Mouse (Mus musculus): ENCODE measurements around the gene Slc23a4. TPM values are rescaled to one million over a fixed set of nuclear protein-coding genes. Genes with fewer than 3 reads are reported as not detected.
A peak's percentile ranks its signal among the peaks of the same experiment; 100 is the strongest.

Slc23a4 gene
- polyA plus RNA-seq, 1 experiment from 2014 or later, result 0.20 TPM

- Histone ChIP-seq H3K27ac (replicated peaks) (no peak overlapping the region), H3K36me3 (replicated peaks) (no peaks in the 10 kb centered on the region), H3K4me3 (no peak overlapping the region), H3K27me3 (replicated peaks; ENCODE audit: low read depth, poor library complexity, severe bottlenecking) (no peaks in the 10 kb centered on the region), H3K9me3 (no peaks in the 10 kb centered on the region), H3K4me1 (no peaks in the 10 kb centered on the region)
- 93% methylated on average over 8 of the region's 8 CpGs for WGBS
- DNase-seq (ENCODE audit: low spot score), result no peak
Observed at GRCm38 (mm10) chr6:34927594-34927993, 60.6 kb downstream of the Slc23a4 start.

GRCm38 (mm10) chr6:34927156-34927555, 61.0 kb downstream of the Slc23a4 start:
- no peaks in the 10 kb centered on the region for H3K9me3 ChIP-seq
- no peaks in the 10 kb centered on the region for H3K4me1 ChIP-seq
- no peak overlapping the region for H3K4me3 ChIP-seq
- WGBS, result 39% methylated on average over 4 of the region's 4 CpGs
- H3K27me3 ChIP-seq (replicated peaks; ENCODE audit: low read depth, poor library complexity, severe bottlenecking), result no peaks in the 10 kb centered on the region
- peak; percentile 77 for DNase-seq (ENCODE audit: low spot score)
- no peaks in the 10 kb centered on the region for H3K36me3 ChIP-seq (replicated peaks)
- no peak overlapping the region for H3K27ac ChIP-seq (replicated peaks)

- Histone ChIP-seq H3K4me1 (peaks cover 26% of the 10 kb centered on the region), H3K4me3 (no peak overlapping the region), H3K9me3 (no peaks in the 10 kb centered on the region), H3K27me3 (replicated peaks; ENCODE audit: low read depth, poor library complexity, severe bottlenecking) (no peaks in the 10 kb centered on the region), H3K27ac (replicated peaks) (no peak overlapping the region), H3K36me3 (replicated peaks) (no peaks in the 10 kb centered on the region)
- 55% methylated on average over 14 of the region's 14 CpGs for WGBS
- peak; percentile 54 for DNase-seq (ENCODE audit: low spot score)
Observed at GRCm38 (mm10) chr6:34921941-34922340, 66.3 kb downstream of the Slc23a4 start.

- H3K27me3 ChIP-seq (replicated peaks; ENCODE audit: low read depth, poor library complexity, severe bottlenecking), result no peaks in the 10 kb centered on the region
- WGBS, result 92% methylated on average over 12 of the region's 12 CpGs
- peaks cover 26% of the 10 kb centered on the region for H3K4me1 ChIP-seq
- H3K27ac ChIP-seq (replicated peaks), result no peak overlapping the region
- no peak for DNase-seq (ENCODE audit: low spot score)
- H3K4me3 ChIP-seq, result no peak overlapping the region
- no peaks in the 10 kb centered on the region for H3K9me3 ChIP-seq
- no peaks in the 10 kb centered on the region for H3K36me3 ChIP-seq (replicated peaks)
Observed at GRCm38 (mm10) chr6:34920631-34921030, 67.6 kb downstream of the Slc23a4 start.

GRCm38 (mm10) chr6:34919956-34920355, 68.2 kb downstream of the Slc23a4 start, which contains the start of gene Stra8:
TSS of gene Stra8 (plus strand) at chr6:34920163.
- DNase-seq (ENCODE audit: low spot score), result peak; percentile 39
- Histone ChIP-seq H3K4me3 (no peak within 1 kb of the TSS), H3K4me1 (peaks cover 26% of the 10 kb centered on the region), H3K36me3 (replicated peaks) (no peaks in the 10 kb centered on the region), H3K27me3 (replicated peaks; ENCODE audit: low read depth, poor library complexity, severe bottlenecking) (no peaks in the 10 kb centered on the region), H3K9me3 (no peaks in the 10 kb centered on the region), H3K27ac (replicated peaks) (peak within 1 kb of the TSS; percentile 36)
- WGBS, result 46% methylated on average over 10 of the region's 10 CpGs

GRCm38 (mm10) chr6:34919146-34919545, 69.1 kb downstream of the Slc23a4 start:
- DNase-seq (ENCODE audit: low spot score), result peak; percentile 18
- Histone ChIP-seq H3K27ac (replicated peaks) (peak overlapping the region; percentile 36), H3K36me3 (replicated peaks) (no peaks in the 10 kb centered on the region), H3K9me3 (no peaks in the 10 kb centered on the region), H3K27me3 (replicated peaks; ENCODE audit: low read depth, poor library complexity, severe bottlenecking) (no peaks in the 10 kb centered on the region), H3K4me1 (peaks cover 26% of the 10 kb centered on the region), H3K4me3 (no peak overlapping the region)
- 54% methylated on average over 7 of the region's 7 CpGs for WGBS

- no peaks in the 10 kb centered on the region for H3K36me3 ChIP-seq (replicated peaks)
- no peak overlapping the region for H3K4me3 ChIP-seq
- peaks cover 26% of the 10 kb centered on the region for H3K4me1 ChIP-seq
- H3K27me3 ChIP-seq (replicated peaks; ENCODE audit: low read depth, poor library complexity, severe bottlenecking), result no peaks in the 10 kb centered on the region
- H3K27ac ChIP-seq (replicated peaks), result no peak overlapping the region
- no peaks in the 10 kb centered on the region for H3K9me3 ChIP-seq
- no peak for DNase-seq (ENCODE audit: low spot score)
- 88% methylated on average over 3 of the region's 3 CpGs for WGBS
Observed at GRCm38 (mm10) chr6:34914462-34914861, 73.7 kb downstream of the Slc23a4 start.

GRCm38 (mm10) chr6:34913341-34914040, 74.7 kb downstream of the Slc23a4 start:
- Histone ChIP-seq H3K27ac (replicated peaks) (no peak overlapping the region), H3K36me3 (replicated peaks) (peaks cover 8% of the 10 kb centered on the region; the same call in 1 of the 2 replicates), H3K27me3 (replicated peaks; ENCODE audit: low read depth, poor library complexity, severe bottlenecking) (no peaks in the 10 kb centered on the region), H3K9me3 (no peaks in the 10 kb centered on the region), H3K4me3 (no peak overlapping the region), H3K4me1 (peaks cover 22% of the 10 kb centered on the region)
- no peak for DNase-seq (ENCODE audit: low spot score)
- WGBS, result 83% methylated on average over 13 of the region's 13 CpGs

GRCm38 (mm10) chr6:34910371-34911219, 77.6 kb downstream of the Slc23a4 start, which contains the start of gene Wdr91:
TSS of gene Wdr91 (minus strand) at chr6:34910876.
- Histone ChIP-seq H3K36me3 (replicated peaks) (peaks cover 35% of the 10 kb centered on the region), H3K27me3 (replicated peaks; ENCODE audit: low read depth, poor library complexity, severe bottlenecking) (no peaks in the 10 kb centered on the region), H3K4me3 (peak within 1 kb of the TSS; percentile 84), H3K9me3 (no peaks in the 10 kb centered on the region), H3K4me1 (peaks cover 34% of the 10 kb centered on the region), H3K27ac (replicated peaks) (peak within 1 kb of the TSS; percentile 90)
- peak; percentile 97 for DNase-seq (ENCODE audit: low spot score)
- under 1% methylated on average over 64 of the region's 64 CpGs for WGBS

GRCm38 (mm10) chr6:34909631-34910345, 78.4 kb downstream of the Slc23a4 start:
- Histone ChIP-seq H3K36me3 (replicated peaks) (peaks cover 43% of the 10 kb centered on the region), H3K9me3 (no peaks in the 10 kb centered on the region), H3K4me1 (peaks cover 34% of the 10 kb centered on the region), H3K4me3 (peak overlapping the region; percentile 84), H3K27me3 (replicated peaks; ENCODE audit: low read depth, poor library complexity, severe bottlenecking) (no peaks in the 10 kb centered on the region), H3K27ac (replicated peaks) (peak overlapping the region; percentile 90; the same call in 1 of the 2 replicates)
- no peak for DNase-seq (ENCODE audit: low spot score)
- WGBS, result 53% methylated on average over 8 of the region's 8 CpGs

- peaks cover 34% of the 10 kb centered on the region for H3K4me1 ChIP-seq
- H3K27me3 ChIP-seq (replicated peaks; ENCODE audit: low read depth, poor library complexity, severe bottlenecking), result no peaks in the 10 kb centered on the region
- H3K36me3 ChIP-seq (replicated peaks), result peaks cover 62% of the 10 kb centered on the region
- H3K4me3 ChIP-seq, result no peak overlapping the region
- no peak for DNase-seq (ENCODE audit: low spot score)
- no peaks in the 10 kb centered on the region for H3K9me3 ChIP-seq
- H3K27ac ChIP-seq (replicated peaks), result peak overlapping the region; percentile 7; the same call in 1 of the 2 replicates
- 82% methylated on average over 18 of the region's 18 CpGs for WGBS
Observed at GRCm38 (mm10) chr6:34907696-34908260, 80.4 kb downstream of the Slc23a4 start.

- peaks cover 36% of the 10 kb centered on the region for H3K4me1 ChIP-seq
- no peaks in the 10 kb centered on the region for H3K27me3 ChIP-seq (replicated peaks; ENCODE audit: low read depth, poor library complexity, severe bottlenecking)
- 49% methylated on average over 2 of the region's 2 CpGs for WGBS
- no peaks in the 10 kb centered on the region for H3K9me3 ChIP-seq
- no peak for DNase-seq (ENCODE audit: low spot score)
- H3K4me3 ChIP-seq, result no peak overlapping the region
- peak overlapping the region; percentile 41 for H3K27ac ChIP-seq (replicated peaks)
- peaks cover 68% of the 10 kb centered on the region for H3K36me3 ChIP-seq (replicated peaks)
Observed at GRCm38 (mm10) chr6:34907121-34907614, 81.0 kb downstream of the Slc23a4 start.
